9 mouse cellular contexts compared by ENCODE assay signal in genomic region chr11:22671791-22672490, GRCm38 (mm10).
A peak's percentile ranks its signal among the peaks of the same experiment; 100 is the strongest.
DNase-seq lines count a peak whose midpoint lies in the region; ATAC-seq and TF ChIP-seq lines count a peak whose summit lies in the region.
"Had no signal": no experiment of that assay in that cellular context is flagged by ENCODE, and none has a peak within 500 bp of the region (broad histone marks: within the 10 kb centered on the region; RNA-seq: fewer than 3 reads in every experiment).

No protein-coding gene starts in this region.

- 34% methylated on average over 5 of the region's 5 CpGs for WGBS in neural tube, embryonic 13.5 days

- no peak overlapping the region for H3K4me3 ChIP-seq in cortical plate, adult 2 months (ENCODE audit: insufficient read depth, low read length)
- H3K4me3 ChIP-seq in neural tube, embryonic 13.5 days, result no peak overlapping the region

- no peak for TF ChIP-seq CTCF in cortical plate, adult 2 months (IDR thresholded peaks at IDR 0.05; ENCODE audit: extremely low read depth, insufficient read depth, low read length)

- ATAC-seq in neural tube, embryonic 13.5 days (ENCODE audit: low read depth), result peak; percentile 97

- H3K9ac ChIP-seq in neural tube, embryonic 13.5 days, result no peak overlapping the region
- H3K9ac ChIP-seq: lung, embryonic 14.5 days had no signal

- H3K36me3 ChIP-seq in neural tube, embryonic 13.5 days, result no peaks in the 10 kb centered on the region

- H3K4me1 ChIP-seq in cortical plate, adult 2 months (ENCODE audit: control insufficient read depth, insufficient read depth, low read length), result peaks cover 4% of the 10 kb centered on the region
- H3K4me1 ChIP-seq in neural tube, embryonic 13.5 days (replicated peaks), result peaks cover 12% of the 10 kb centered on the region

- no peaks in the 10 kb centered on the region for H3K27me3 ChIP-seq in neural tube, embryonic 13.5 days

- TF ChIP-seq POLR2A in cortical plate, adult 2 months (IDR thresholded peaks at IDR 0.05; ENCODE audit: extremely low read depth, insufficient read depth, low read length), result no peak

- H3K9me3 ChIP-seq in neural tube, embryonic 13.5 days, result no peaks in the 10 kb centered on the region

- peak overlapping the region; percentile 24; the same call in 1 of the 2 replicates for H3K27ac ChIP-seq in cortical plate, adult 2 months (ENCODE audit: insufficient read depth, low read length)
- peak overlapping the region; percentile 34; the same call in 1 of the 2 replicates for H3K27ac ChIP-seq in neural tube, embryonic 13.5 days (replicated peaks)

- peak; percentile 24 to 25 for DNase-seq in left cerebral cortex, adult 18-20 months (ENCODE audit: low spot score in 2 of 2)
- DNase-seq in left cerebral cortex, adult 11 months (ENCODE audit: low spot score), result no peak
- DNase-seq in layer of hippocampus, adult 18-20 months (ENCODE audit: low spot score in 2 of 2), result peak; percentile 55 to 74
- DNase-seq in adrenal gland, postnatal 10 days, result no peak
- DNase-seq in kidney, adult 8-10 months, result no peak
- no peak for DNase-seq in ovary, postnatal 14 days (ENCODE audit: low spot score)
- DNase-seq: lung, embryonic 14.5 days had no signal

- H3K4me2 ChIP-seq in neural tube, embryonic 13.5 days, result no peak overlapping the region
- H3K4me2 ChIP-seq: lung, embryonic 14.5 days had no signal

Comparison
In these comparisons a context has a peak if more than half of its experiments do, and no peak if none do; other contexts are left out.
1. DNase-seq: peak in left cerebral cortex, adult 18-20 months (2 of 2) and layer of hippocampus, adult 18-20 months (2 of 2); none in left cerebral cortex, adult 11 months (single experiment), adrenal gland, postnatal 10 days (single experiment), kidney, adult 8-10 months (0 of 2) and ovary, postnatal 14 days (single experiment).